Mouse (Mus musculus) cerebellum, adult 11-12 months (tissue): ENCODE data around the gene Olfr875.
"Not testable (repeated sequence)": the region's sequence is repeated elsewhere in the genome, so short reads cannot be mapped to it uniquely, and the experiment has no call there.

Source experiments
- DNase-seq: peaks from one replicate; pipeline ENCODE4 v3.0.0; 2022

Gene Olfr875

GRCm38 (mm10) chr9:37771759-37772158 is at the start of gene Olfr875:
TSS of gene Olfr875 (plus strand) at chr9:37771857.
- DNase-seq, result no peak

- no peak for DNase-seq
These were observed 37.3 kb upstream of the Olfr875 start for GRCm38 (mm10) chr9:37734310-37734709.

- no peak for DNase-seq
These were observed 26.9 kb upstream of the Olfr875 start, which contains the start of gene Olfr874 for GRCm38 (mm10) chr9:37744806-37745205. TSS of gene Olfr874 (plus strand) at chr9:37745106.

GRCm38 (mm10) chr9:37750319-37751075 is 21.2 kb upstream of the Olfr875 start:
- DNase-seq, result no peak

GRCm38 (mm10) chr9:37751467-37751866 is 20.2 kb upstream of the Olfr875 start:
- DNase-seq, result no peak

GRCm38 (mm10) chr9:37752006-37752405 is 19.7 kb upstream of the Olfr875 start:
- no peak for DNase-seq

- no peak for DNase-seq
These were observed 9.9 kb upstream of the Olfr875 start for GRCm38 (mm10) chr9:37761728-37762127.

GRCm38 (mm10) chr9:37762541-37762940 is 9.1 kb upstream of the Olfr875 start:
- DNase-seq, result no peak

GRCm38 (mm10) chr9:37770661-37771060 is 996 bp upstream of the Olfr875 start:
- no peak for DNase-seq

GRCm38 (mm10) chr9:37782766-37783260 is 11.2 kb downstream of the Olfr875 start:
- no peak for DNase-seq

GRCm38 (mm10) chr9:37783394-37784387 is 12.0 kb downstream of the Olfr875 start:
- DNase-seq, result not testable (repeated sequence)

- no peak for DNase-seq
These were observed 14.8 kb downstream of the Olfr875 start for GRCm38 (mm10) chr9:37786411-37786810.

GRCm38 (mm10) chr9:37802055-37802454 is 30.4 kb downstream of the Olfr875 start:
- no peak for DNase-seq

GRCm38 (mm10) chr9:37802731-37803130 is 31.1 kb downstream of the Olfr875 start, which contains the start of gene Olfr876:
TSS of gene Olfr876 (plus strand) at chr9:37803031.
- no peak for DNase-seq

- no peak for DNase-seq
These were observed 35.6 kb downstream of the Olfr875 start for GRCm38 (mm10) chr9:37807235-37807634.

- DNase-seq, result no peak
These were observed 36.8 kb downstream of the Olfr875 start for GRCm38 (mm10) chr9:37808456-37808855.

GRCm38 (mm10) chr9:37808976-37809375 is 37.3 kb downstream of the Olfr875 start:
- no peak for DNase-seq

GRCm38 (mm10) chr9:37814696-37815095 is 43.0 kb downstream of the Olfr875 start:
- DNase-seq, result no peak
